Mouse (Mus musculus): ENCODE results near the gene Ttc26.
A peak's percentile ranks its signal among the peaks of the same experiment; 100 is the strongest.

The Ttc26 gene

DNA sequence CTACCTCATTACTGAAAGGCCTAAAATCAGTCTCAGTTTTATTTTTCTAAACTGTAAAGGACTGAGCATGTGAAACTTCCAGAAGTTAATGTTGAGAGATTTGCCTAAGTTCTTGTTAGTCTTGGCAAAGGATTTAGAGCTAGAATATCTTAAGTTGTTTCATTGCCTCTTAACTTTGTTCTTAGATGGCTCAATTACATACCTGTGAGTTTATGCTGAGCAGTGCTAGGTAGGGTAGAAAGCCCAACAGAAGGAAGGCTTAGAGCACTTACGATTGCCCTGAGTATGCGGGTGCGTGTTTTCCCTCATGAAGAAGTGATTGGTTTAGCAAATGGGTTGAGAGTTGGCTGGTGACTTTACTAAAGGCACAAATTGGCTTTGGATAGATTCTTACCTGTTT is 76.8 kb downstream of the Ttc26 start:
- no peak for DNase-seq (ENCODE audit: low read depth)

DNA sequence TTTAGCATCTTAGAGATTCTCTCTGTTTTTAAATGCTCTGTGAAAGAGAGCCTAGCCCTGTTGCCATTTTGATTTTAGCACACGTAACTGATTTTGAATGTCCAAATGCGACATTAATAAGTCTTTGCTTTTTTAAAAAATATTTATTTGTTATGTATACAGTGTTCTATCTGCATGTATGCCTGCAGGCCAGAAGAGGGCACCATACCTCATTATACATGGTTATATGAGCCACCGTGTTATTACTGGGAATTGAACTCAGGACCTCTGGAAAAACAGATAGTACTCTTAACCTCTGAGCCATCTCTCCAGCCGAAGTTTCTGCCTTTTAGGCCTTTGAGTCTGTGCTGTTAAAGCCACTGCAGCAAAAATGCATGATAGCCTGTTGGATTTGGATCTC is 88.3 kb downstream of the Ttc26 start:
- peak; percentile 25 for DNase-seq (ENCODE audit: low read depth)
